Mouse (Mus musculus) forebrain, postnatal 0 days (tissue): ENCODE data around the gene Tgm2. TPM values are rescaled to one million over a fixed set of nuclear protein-coding genes. Genes with fewer than 3 reads are reported as not detected.

Source experiments
- ATAC-seq: fragments of 200-750 bp; cut with Nextera tagmentation; 2 replicates; pipeline ENCODE4 v1.8.0; 2017; ENCODE audit warnings: mild to moderate bottlenecking, moderate library complexity
- DNase-seq: peaks from one replicate; pipeline ENCODE4 v3.0.0-alpha.2; 2015
- H3K27ac ChIP-seq: fragments of 300-500 bp; sonication (generic); 2 replicates; pipeline ENCODE4 v1.5.1; 2014; ENCODE audit warnings: low read depth, mild to moderate bottlenecking, antibody characterized with exemption, low read length, moderate library complexity, mixed read lengths
- H3K27me3 ChIP-seq: fragments of 300-500 bp; sonication (generic); 2 replicates; pipeline ENCODE4 v1.6.1; 2014; ENCODE audit warnings: mild to moderate bottlenecking, low read length, mixed read lengths; ENCODE audit not compliant: insufficient read depth
- H3K36me3 ChIP-seq: fragments of 300-500 bp; sonication (generic); 2 replicates; pipeline ENCODE4 v1.6.1; 2014; ENCODE audit warnings: mild to moderate bottlenecking, moderate library complexity; ENCODE audit not compliant: insufficient read depth
- H3K4me1 ChIP-seq: fragments of 300-500 bp; sonication (generic); 2 replicates; pipeline ENCODE4 v1.6.1; 2014; ENCODE audit warnings: antibody characterized with exemption; ENCODE audit not compliant: insufficient read depth
- H3K4me2 ChIP-seq: fragments of 300-500 bp; sonication (generic); 2 replicates; pipeline ENCODE4 v1.6.1; 2014; ENCODE audit warnings: low read depth, mild to moderate bottlenecking, moderate library complexity
- H3K4me3 ChIP-seq: fragments of 300-500 bp; sonication (generic); 2 replicates; pipeline ENCODE4 v1.5.1; 2014; ENCODE audit warnings: low read depth, low read length, mixed read lengths
- H3K9ac ChIP-seq: fragments of 300-500 bp; sonication (generic); 2 replicates; pipeline ENCODE4 v1.6.1; 2014; ENCODE audit warnings: mild to moderate bottlenecking
- H3K9me3 ChIP-seq: fragments of 300-500 bp; sonication (generic); 2 replicates; pipeline ENCODE4 v1.6.1; 2016; ENCODE audit warnings: low read length
- CTCF ChIP-seq: sonication (generic); IDR thresholded peaks from 2 replicates; pipeline ENCODE4 v1.5.1; 2016; ENCODE audit warnings: antibody characterized with exemption, control low read depth, low read depth
- WGBS: fragments of 180-500 bp; shearing (Covaris S2); extraction: QIAGEN DNeasy Blood & Tissue Kit; methylation state at CpG from one replicate; pipeline ENCODE4 v1.1.7; 2014; 5-methylcytosine and 5-hydroxymethylcytosine counted together
- polyA plus RNA-seq: library from polyadenylated mRNA; unstranded; fragments of >200 nt; fragmentation: Nextera tagmentation; extraction: Ambion mirVana; gene quantifications from 2 replicates; pipeline ENCODE4 v1.2.1, GENCODE M21; 2015
- total RNA-seq: library from RNA; depleted of rRNA; stranded (reverse); fragments of >200 nt; gene quantifications from 2 replicates; pipeline ENCODE4 v1.2.3, GENCODE M21; 2014

The Tgm2 gene
- total and polyA plus RNA-seq, 2 experiments from 2014 or later, result 6.1 to 13.0 TPM

DNA sequence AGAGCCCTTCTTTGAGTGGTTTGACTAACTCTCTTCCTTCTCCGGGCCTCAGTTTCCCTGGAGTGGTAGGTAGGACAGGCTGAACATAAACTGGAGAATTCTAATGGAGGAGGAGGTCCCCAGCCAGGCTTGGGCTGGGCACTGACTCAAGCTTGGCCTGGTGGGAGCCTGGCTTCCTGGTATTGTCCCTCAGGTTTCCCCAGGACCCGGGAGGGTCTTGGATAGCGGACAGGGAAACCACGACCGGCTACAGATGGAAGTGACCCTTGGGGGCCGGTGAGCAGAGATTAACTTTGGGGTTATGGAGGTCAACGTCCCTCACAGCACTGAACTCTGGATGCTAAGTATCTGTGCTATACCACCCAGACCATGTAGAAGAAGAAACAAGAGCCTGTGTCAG, 5.0 kb downstream of the Tgm2 start:
- H3K4me1 ChIP-seq, result no peaks in the 10 kb centered on the region
- WGBS, result 79% methylated on average over 7 of the region's 7 CpGs
- no peak overlapping the region for H3K9ac ChIP-seq
- H3K36me3 ChIP-seq, result no peaks in the 10 kb centered on the region
- no peak for TF ChIP-seq CTCF
- H3K4me2 ChIP-seq, result no peak overlapping the region
- no peaks in the 10 kb centered on the region for H3K9me3 ChIP-seq
- ATAC-seq (no peak), DNase-seq (no peak)
- H3K4me3 ChIP-seq, result no peak overlapping the region
- H3K27ac ChIP-seq, result no peak overlapping the region
- H3K27me3 ChIP-seq, result no peaks in the 10 kb centered on the region

DNA sequence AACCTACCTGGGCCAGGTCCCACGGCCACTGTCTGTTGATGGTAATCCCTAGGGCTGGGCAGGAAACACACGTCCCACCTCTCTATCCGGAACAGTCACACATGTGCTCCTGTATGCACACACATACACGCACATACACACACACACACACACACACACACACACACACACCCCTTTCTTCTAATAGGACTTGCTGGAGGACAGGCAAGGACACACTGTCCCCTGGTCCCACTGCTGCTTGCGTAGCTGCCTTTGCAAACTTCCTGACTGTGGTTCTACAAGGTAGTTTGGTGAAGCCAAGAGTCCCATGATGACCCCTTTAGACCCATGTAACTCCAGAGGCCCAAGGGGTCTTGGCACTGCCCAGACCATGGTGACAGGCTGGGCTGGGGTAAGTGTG, 5.6 kb downstream of the Tgm2 start:
- no peak overlapping the region for H3K27ac ChIP-seq
- H3K36me3 ChIP-seq, result no peaks in the 10 kb centered on the region
- no peak overlapping the region for H3K4me3 ChIP-seq
- H3K9me3 ChIP-seq, result no peaks in the 10 kb centered on the region
- WGBS, result 79% methylated on average over 5 of the region's 5 CpGs
- H3K4me2 ChIP-seq, result no peak overlapping the region
- ATAC-seq, result no peak
- H3K9ac ChIP-seq, result no peak overlapping the region
- DNase-seq, result no peak
- no peaks in the 10 kb centered on the region for H3K4me1 ChIP-seq
- no peaks in the 10 kb centered on the region for H3K27me3 ChIP-seq
- no peak for TF ChIP-seq CTCF

DNA sequence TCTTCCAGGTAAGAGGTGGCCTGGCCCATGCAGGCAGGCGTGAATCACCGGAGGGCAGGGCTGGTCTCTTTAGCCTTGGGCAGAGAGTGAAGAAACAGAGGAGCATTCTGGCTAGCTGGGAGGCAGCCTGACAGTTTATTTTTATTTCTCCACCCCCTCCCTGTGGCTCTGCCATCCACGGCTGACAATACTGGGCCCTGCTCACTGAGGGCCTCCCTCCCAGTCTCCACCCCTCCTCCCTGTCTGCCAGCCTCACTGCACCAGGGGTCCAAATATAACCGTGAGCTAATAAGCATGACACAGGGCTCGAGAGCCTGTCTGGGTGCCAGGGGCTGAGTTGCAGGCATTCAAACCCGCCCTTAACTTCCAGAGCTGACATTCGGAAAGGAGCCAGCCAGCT, 6.6 kb downstream of the Tgm2 start:
- no peaks in the 10 kb centered on the region for H3K27me3 ChIP-seq
- peak; percentile 72 for ATAC-seq
- H3K9ac ChIP-seq, result no peak overlapping the region
- H3K36me3 ChIP-seq, result no peaks in the 10 kb centered on the region
- no peak overlapping the region for H3K27ac ChIP-seq
- H3K4me1 ChIP-seq, result no peaks in the 10 kb centered on the region
- no peaks in the 10 kb centered on the region for H3K9me3 ChIP-seq
- H3K4me3 ChIP-seq, result no peak overlapping the region
- 24% methylated on average over 7 of the region's 7 CpGs for WGBS
- H3K4me2 ChIP-seq, result no peak overlapping the region
- peak; percentile 65 for DNase-seq
- no peak for TF ChIP-seq CTCF

DNA sequence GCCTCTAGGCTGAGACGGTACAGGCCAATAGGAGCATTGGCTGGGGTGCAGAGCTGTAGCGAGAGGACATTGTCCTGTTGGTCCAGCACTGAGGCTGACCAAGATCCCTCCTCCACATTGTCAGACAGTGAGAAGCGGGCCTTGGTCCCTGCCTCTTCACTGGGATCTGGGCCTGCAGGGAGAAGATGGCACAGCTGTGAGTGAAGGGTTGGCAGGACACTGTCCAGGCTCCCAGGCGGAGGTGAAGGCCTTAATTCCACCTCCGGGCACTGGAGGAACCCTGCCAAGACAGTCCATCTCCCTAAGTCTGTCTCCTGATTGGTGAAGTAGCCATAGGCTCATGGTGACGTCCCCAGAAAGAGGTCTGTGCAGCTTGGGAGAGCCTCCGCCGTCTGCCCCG, 7.5 kb downstream of the Tgm2 start:
- no peak overlapping the region for H3K27ac ChIP-seq
- no peak for TF ChIP-seq CTCF
- ATAC-seq, result no peak

DNA sequence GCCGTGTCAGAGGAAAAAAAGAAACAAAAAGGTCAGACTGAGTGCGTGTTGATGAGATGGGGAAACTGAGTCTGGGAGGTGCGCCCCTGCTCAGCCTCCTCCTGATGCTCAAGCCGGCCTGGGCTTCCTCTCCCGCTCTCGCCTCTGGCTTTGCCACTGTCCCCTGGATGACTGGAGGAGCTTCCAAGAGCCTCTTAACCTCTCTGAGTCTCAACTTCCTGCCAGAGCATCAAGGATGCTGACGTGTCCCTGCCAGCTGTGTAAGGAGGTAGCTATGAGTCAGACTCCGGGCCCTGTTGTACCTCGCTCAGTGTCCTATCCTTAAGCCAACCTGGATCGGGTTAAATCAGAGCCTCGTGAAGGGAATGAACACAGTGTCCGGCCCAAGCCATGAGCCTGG, 8.5 kb downstream of the Tgm2 start:
- no peak overlapping the region for H3K27ac ChIP-seq

More for the DNA sequence above, 7.5 kb downstream of the Tgm2 start:
- H3K9ac ChIP-seq, result no peak overlapping the region
- no peaks in the 10 kb centered on the region for H3K36me3 ChIP-seq
- no peaks in the 10 kb centered on the region for H3K9me3 ChIP-seq
- no peak for DNase-seq
- no peak overlapping the region for H3K4me3 ChIP-seq
- 88% methylated on average over 9 of the region's 9 CpGs for WGBS
- H3K27me3 ChIP-seq, result no peaks in the 10 kb centered on the region
- H3K4me2 ChIP-seq, result no peak overlapping the region
- H3K4me1 ChIP-seq, result no peaks in the 10 kb centered on the region

DNA sequence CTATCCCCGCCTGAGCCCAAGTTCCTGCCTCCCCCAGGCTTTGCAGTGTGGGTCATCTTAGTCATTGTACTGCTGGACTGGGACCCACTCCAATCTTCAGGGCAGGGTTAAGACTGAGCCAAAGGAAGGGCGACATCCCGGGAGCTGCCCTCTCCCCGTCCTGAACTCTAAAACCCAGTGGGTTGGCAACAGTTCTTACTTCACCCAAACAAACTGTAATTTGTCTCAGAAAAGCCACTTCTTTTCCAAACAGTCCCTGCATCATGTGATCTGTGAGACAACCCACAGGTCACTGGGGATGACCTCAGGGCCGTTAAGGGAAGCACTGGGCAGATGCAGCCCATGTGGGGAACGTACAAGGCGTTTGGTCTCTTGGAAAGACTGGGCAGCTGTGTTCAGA, 10.0 kb downstream of the Tgm2 start:
- H3K27me3 ChIP-seq, result no peaks in the 10 kb centered on the region
- no peak overlapping the region for H3K4me2 ChIP-seq
- H3K4me1 ChIP-seq, result no peaks in the 10 kb centered on the region
- ATAC-seq (no peak), DNase-seq (no peak)
- no peak overlapping the region for H3K9ac ChIP-seq
- H3K9me3 ChIP-seq, result no peaks in the 10 kb centered on the region
- no peak overlapping the region for H3K4me3 ChIP-seq
- no peaks in the 10 kb centered on the region for H3K36me3 ChIP-seq
- no peak overlapping the region for H3K27ac ChIP-seq
- WGBS, result 48% methylated on average over 7 of the region's 7 CpGs
- no peak for TF ChIP-seq CTCF

More for the DNA sequence above, 8.5 kb downstream of the Tgm2 start:
- H3K4me1 ChIP-seq, result no peaks in the 10 kb centered on the region
- DNase-seq, result no peak
- no peaks in the 10 kb centered on the region for H3K36me3 ChIP-seq
- H3K27me3 ChIP-seq, result no peaks in the 10 kb centered on the region
- WGBS, result 91% methylated on average over 12 of the region's 12 CpGs
- no peak overlapping the region for H3K4me3 ChIP-seq
- H3K9me3 ChIP-seq, result no peaks in the 10 kb centered on the region
- H3K9ac ChIP-seq, result no peak overlapping the region
- no peak overlapping the region for H3K4me2 ChIP-seq
- ATAC-seq, result no peak
- TF ChIP-seq CTCF, result no peak

DNA sequence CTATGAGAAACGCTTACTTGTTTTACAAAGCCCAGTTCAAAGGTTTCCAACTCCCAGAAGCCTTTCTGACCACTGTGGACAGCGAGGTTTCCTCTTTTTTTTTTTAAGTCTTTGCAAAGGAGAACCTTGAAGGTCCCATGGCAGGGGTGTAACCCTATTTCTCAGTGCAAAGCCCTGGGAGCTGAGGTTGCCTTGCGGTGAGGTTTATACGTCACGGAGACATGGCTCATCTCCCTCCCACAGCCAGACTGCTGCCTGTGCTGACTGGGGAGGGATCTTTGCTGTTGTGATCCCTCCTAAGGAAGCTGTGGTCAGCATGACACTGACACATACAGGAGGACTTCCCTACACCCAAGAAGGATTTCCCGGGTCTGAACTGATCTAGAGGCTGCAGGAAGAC, 13.2 kb downstream of the Tgm2 start:
- WGBS, result 83% methylated on average over 6 of the region's 6 CpGs

DNA sequence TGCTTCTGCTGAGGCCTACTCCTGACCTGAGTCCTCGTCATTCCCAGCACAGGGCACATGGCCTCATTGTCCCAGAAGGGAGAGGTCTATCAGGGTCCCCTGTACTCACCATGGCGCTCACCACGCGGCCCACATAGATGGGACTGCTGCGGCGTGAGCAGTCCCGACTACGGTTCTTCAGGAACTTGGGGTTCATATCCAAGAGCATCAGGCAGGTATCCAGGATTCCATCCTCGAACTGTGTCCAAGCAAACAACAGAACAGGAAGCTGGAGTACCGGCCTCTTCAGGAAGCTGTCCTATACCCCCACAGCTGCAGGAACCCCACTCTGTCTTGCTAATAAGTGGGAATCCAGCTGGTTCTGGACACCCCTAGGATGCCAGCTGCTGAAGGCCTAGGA, 13.9 kb downstream of the Tgm2 start:
- no peak overlapping the region for H3K4me3 ChIP-seq
- no peaks in the 10 kb centered on the region for H3K27me3 ChIP-seq
- 82% methylated on average over 10 of the region's 10 CpGs for WGBS
- DNase-seq (no peak), ATAC-seq (no peak)
- H3K36me3 ChIP-seq, result no peaks in the 10 kb centered on the region
- no peak overlapping the region for H3K9ac ChIP-seq
- no peak overlapping the region for H3K4me2 ChIP-seq
- no peak for TF ChIP-seq CTCF
- H3K27ac ChIP-seq, result no peak overlapping the region
- no peaks in the 10 kb centered on the region for H3K4me1 ChIP-seq
- H3K9me3 ChIP-seq, result no peaks in the 10 kb centered on the region

More for the DNA sequence above, 13.2 kb downstream of the Tgm2 start:
- Histone ChIP-seq H3K9me3 (no peaks in the 10 kb centered on the region), H3K4me3 (no peak overlapping the region), H3K9ac (no peak overlapping the region), H3K4me1 (no peaks in the 10 kb centered on the region), H3K27ac (no peak overlapping the region), H3K36me3 (no peaks in the 10 kb centered on the region), H3K4me2 (no peak overlapping the region), H3K27me3 (no peaks in the 10 kb centered on the region)
- DNase-seq, result no peak
- ATAC-seq, result no peak
- no peak for TF ChIP-seq CTCF
